Mouse (Mus musculus): ENCODE results near the gene Olfr221. TPM values are rescaled to one million over a fixed set of nuclear protein-coding genes. Genes with fewer than 3 reads are reported as not detected.

Gene Olfr221
- not detected in 2 replicates for polyA plus RNA-seq (2015; fragmentation: Nextera tagmentation; extraction: Ambion mirVana)

DNA sequence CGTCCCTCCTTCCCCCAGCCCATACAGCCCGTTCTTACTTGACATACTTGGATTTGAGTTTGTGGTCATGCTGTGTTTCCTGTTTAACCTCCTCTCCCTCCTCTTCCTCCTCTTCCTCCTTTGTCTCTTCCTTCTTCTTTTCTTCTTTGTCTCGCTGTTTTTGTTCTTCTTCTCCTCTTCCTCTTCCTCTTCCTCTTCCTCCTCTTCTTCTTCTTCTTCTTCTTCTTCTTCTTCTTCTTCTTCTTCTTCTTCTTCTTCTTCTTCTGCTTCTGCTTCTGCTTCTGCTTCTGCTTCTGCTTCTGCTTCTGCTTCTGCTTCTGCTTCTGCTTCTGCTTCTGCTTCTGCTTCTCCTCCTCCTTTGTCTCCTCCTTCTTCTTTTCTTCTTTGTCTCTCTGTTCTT, at the start of gene Olfr221:
Gene Olfr221, minus strand, starts transcription at position 101 of the 400 bp plus-strand sequence.

GRCm38 (mm10) chr14:52020486-52021137, 21.6 kb downstream of the Olfr221 start, which contains the start of gene Zfp219:
Gene Zfp219, minus strand, starts transcription at chr14:52020733.

DNA sequence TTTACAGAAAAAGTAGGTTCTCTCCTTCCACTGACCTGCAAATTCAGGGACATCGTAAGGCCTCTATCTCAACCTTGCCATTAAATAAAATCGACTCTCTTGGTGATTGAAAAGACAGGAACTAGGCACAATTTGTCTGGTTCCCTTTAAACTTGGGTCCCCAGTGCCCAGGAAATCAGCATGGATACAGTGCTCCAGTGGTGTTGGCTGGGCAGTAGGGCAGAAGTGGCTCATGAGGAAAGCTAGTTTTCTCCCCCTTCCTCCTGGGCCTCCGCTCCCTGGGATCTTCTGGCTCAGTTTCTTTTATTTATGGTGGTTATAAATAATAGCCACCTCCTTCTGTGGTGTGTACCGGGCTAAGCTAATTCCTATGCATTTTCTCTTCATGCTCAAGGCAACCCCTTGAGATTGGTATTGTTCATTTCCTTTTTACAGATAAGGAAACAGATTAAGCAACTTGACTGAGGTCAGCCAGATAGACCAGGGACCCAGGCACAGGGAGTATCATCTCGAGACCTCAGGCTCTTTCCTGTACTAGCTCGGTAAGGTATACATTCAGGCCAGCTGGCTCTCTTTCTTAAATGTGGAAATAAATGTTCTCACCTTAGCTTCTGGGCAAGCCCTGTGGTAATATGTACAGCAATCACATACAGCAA, 26.7 kb downstream of the Olfr221 start, which contains the start of gene Tmem253:
Gene Tmem253, plus strand, starts transcription at position 214 of the 656 bp plus-strand sequence.

DNA sequence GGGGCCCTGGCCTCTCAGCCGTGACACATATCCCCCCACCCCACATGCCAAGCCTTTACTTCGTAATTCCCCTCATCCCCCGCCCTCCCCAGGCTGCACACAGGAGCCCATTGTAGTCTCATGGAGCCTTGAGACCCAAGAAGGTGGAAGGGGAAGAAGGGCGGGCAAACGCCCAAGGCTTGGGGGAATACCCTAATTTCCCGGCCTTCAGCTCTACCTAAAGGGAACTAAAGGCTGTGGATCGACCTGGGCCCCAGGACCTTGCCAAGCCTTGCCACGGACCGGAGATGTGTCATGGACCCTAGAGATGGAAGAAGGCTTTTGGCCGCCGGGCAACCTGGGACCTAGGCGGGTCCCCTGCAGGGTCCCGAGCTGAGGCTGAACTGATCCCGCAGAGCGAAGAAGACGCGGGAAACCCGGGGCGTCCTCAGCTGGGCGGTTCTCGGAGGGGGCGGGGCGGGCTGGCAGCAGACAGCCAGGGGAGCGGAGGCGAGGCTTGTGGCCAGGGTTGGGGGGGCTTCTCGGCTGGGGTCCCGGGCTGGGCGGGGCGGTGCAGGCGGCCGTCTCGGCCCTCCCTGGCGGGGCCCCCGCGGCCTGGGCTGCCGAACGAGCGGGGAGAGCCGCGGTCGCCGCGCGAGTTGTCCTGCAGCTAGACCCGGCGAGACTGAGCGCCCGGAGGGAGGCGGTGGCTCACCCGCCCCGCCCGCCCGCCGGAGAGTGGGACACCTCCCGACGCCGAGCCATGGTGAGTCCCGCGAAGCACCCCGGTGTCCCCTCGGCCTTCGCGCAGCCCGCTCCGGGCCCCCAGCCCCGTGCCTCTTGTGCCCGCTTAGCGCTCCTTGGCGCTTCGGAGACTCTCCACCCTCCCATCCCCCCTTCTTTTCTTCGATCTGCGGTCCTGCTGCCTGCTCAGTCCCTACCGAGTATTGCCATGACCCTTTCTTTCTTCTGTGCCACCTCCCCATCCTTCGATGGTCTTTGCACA, 57.7 kb downstream of the Olfr221 start, which contains the start of gene Arhgef40:
Gene Arhgef40, plus strand, starts transcription at position 473 of the 985 bp plus-strand sequence.

Other genes with a start within 250 kb of the Olfr221 start
- not detected in 2 replicates for gene AY358078, start 242.4 kb downstream of the Olfr221 start, polyA plus RNA-seq (2015; fragmentation: Nextera tagmentation; extraction: Ambion mirVana)
- gene Ear6, start 188.8 kb downstream of the Olfr221 start, polyA plus RNA-seq (2015; fragmentation: Nextera tagmentation; extraction: Ambion mirVana) = 0.16 and 0.51 TPM in 2 replicates
- 13.1 and 19.9 TPM in 2 replicates for gene Mettl17, start 157.6 kb downstream of the Olfr221 start, polyA plus RNA-seq (2015; fragmentation: Nextera tagmentation; extraction: Ambion mirVana)
- 0.06 and 0.12 TPM in 2 replicates for gene Slc39a2, start 149.6 kb downstream of the Olfr221 start, polyA plus RNA-seq (2015; fragmentation: Nextera tagmentation; extraction: Ambion mirVana)
- gene Ndrg2, start 128.3 kb downstream of the Olfr221 start, polyA plus RNA-seq (2015; fragmentation: Nextera tagmentation; extraction: Ambion mirVana) = 13.6 and 17.2 TPM in 2 replicates
- gene Tppp2, start 124.0 kb downstream of the Olfr221 start, polyA plus RNA-seq (2015; fragmentation: Nextera tagmentation; extraction: Ambion mirVana) = not detected in 2 replicates
- gene Rnase13, start 119.7 kb downstream of the Olfr221 start, polyA plus RNA-seq (2015; fragmentation: Nextera tagmentation; extraction: Ambion mirVana) = not detected in 2 replicates
- 23.0 and 28.9 TPM in 2 replicates for gene Arhgef40, start 57.7 kb downstream of the Olfr221 start, polyA plus RNA-seq (2015; fragmentation: Nextera tagmentation; extraction: Ambion mirVana)
- gene Tmem253, start 26.8 kb downstream of the Olfr221 start, polyA plus RNA-seq (2015; fragmentation: Nextera tagmentation; extraction: Ambion mirVana) = 0.63 and 0.85 TPM in 2 replicates
- gene Zfp219, start 21.7 kb downstream of the Olfr221 start, polyA plus RNA-seq (2015; fragmentation: Nextera tagmentation; extraction: Ambion mirVana) = 12.1 and 12.5 TPM in 2 replicates
- gene Hnrnpc, start 61.6 kb upstream of the Olfr221 start, polyA plus RNA-seq (2015; fragmentation: Nextera tagmentation; extraction: Ambion mirVana) = 248 and 264 TPM in 2 replicates
- gene Rpgrip1, start 68.2 kb upstream of the Olfr221 start, polyA plus RNA-seq (2015; fragmentation: Nextera tagmentation; extraction: Ambion mirVana) = 74.6 and 76.8 TPM in 2 replicates
- gene Supt16, start 155.0 kb upstream of the Olfr221 start, polyA plus RNA-seq (2015; fragmentation: Nextera tagmentation; extraction: Ambion mirVana) = 45.3 and 48.2 TPM in 2 replicates
- 20.6 and 24.0 TPM in 2 replicates for gene Chd8, start 215.3 kb upstream of the Olfr221 start, polyA plus RNA-seq (2015; fragmentation: Nextera tagmentation; extraction: Ambion mirVana)
- 17.4 and 18.6 TPM in 2 replicates for gene Tox4, start 236.7 kb upstream of the Olfr221 start, polyA plus RNA-seq (2015; fragmentation: Nextera tagmentation; extraction: Ambion mirVana)
- 5.4 and 7.6 TPM in 2 replicates for gene Rab2b, start 237.1 kb upstream of the Olfr221 start, polyA plus RNA-seq (2015; fragmentation: Nextera tagmentation; extraction: Ambion mirVana)

Data from spleen, postnatal 0 days (tissue).